Mouse (Mus musculus) heart, adult 2 months (tissue): ENCODE results near the gene Synpo2l. TPM values are rescaled to one million over a fixed set of nuclear protein-coding genes. Genes with fewer than 3 reads are reported as not detected.

ENCODE experiments used
- DNase-seq, 2 experiments: peaks; one replicate each; pipeline ENCODE4 v3.0.0; 2021
- H3K27ac ChIP-seq: fragments of 200-600 bp; 2 replicates; pipeline ENCODE4 v1.8.1; 2022
- H3K27me3 ChIP-seq: fragments of 200-500 bp; 2 replicates; pipeline ENCODE4 v1.6.1; 2012; ENCODE audit warnings: mild to moderate bottlenecking, low read length, inconsistent platforms, mixed read lengths; ENCODE audit not compliant: control insufficient read depth, insufficient read depth
- H3K36me3 ChIP-seq: fragments of 200-500 bp; 2 replicates; pipeline ENCODE4 v1.6.1; 2012; ENCODE audit warnings: low read length, inconsistent platforms; ENCODE audit not compliant: control insufficient read depth, insufficient read depth
- H3K4me1 ChIP-seq: fragments of 200-500 bp; 2 replicates; pipeline ENCODE4 v1.6.1; 2011; ENCODE audit warnings: low read length; ENCODE audit not compliant: control insufficient read depth, insufficient read depth
- H3K4me3 ChIP-seq: fragments of 200-600 bp; 2 replicates; pipeline ENCODE4 v1.8.1; 2022
- H3K79me2 ChIP-seq: fragments of 200-500 bp; replicated peaks from 2 replicates; pipeline ENCODE4 v1.6.1; 2012; ENCODE audit warnings: mild to moderate bottlenecking, inconsistent platforms, low read length, moderate library complexity, mixed read lengths; ENCODE audit not compliant: control insufficient read depth, insufficient read depth
- H3K9ac ChIP-seq: fragments of 200-500 bp; 2 replicates; pipeline ENCODE4 v1.6.1; 2012; ENCODE audit warnings: low read depth, mild to moderate bottlenecking, control low read depth, inconsistent platforms, low read length, mixed read lengths
- CTCF ChIP-seq: fragments of 200-600 bp; IDR thresholded peaks from 2 replicates; pipeline ENCODE4 v1.8.1; 2022; ENCODE audit warnings: antibody characterized with exemption, mild to moderate bottlenecking, moderate library complexity
- EP300 ChIP-seq: fragments of 200-500 bp; IDR thresholded peaks from 2 replicates; pipeline ENCODE4 v1.6.1; 2011; ENCODE audit warnings: low read depth, low read length, control low read depth; ENCODE audit not compliant: insufficient read depth
- POLR2A ChIP-seq: fragments of 200-500 bp; IDR thresholded peaks from 2 replicates; pipeline ENCODE4 v1.6.1; 2011; ENCODE audit warnings: mild to moderate bottlenecking, low read depth, low read length, control low read depth; ENCODE audit not compliant: insufficient read depth
- WGBS: fragments of 180-500 bp; shearing (Covaris S2); methylation state at CpG from one replicate; pipeline ENCODE4 v1.1.7; 2018; 5-methylcytosine and 5-hydroxymethylcytosine counted together
- intact Hi-C: fragments of 180-260 bp; cut with DNase I; formaldehyde crosslinking; loops from one replicate; pipeline ENCODE4 v1.15.1; 2025
- polyA plus RNA-seq: library from polyadenylated mRNA; depleted of rRNA; stranded (reverse); fragments of >200 nt; gene quantifications from 2 replicates; pipeline ENCODE4 v1.2.3, GENCODE M21; 2012
- total RNA-seq, 2 experiments: library from RNA; stranded (reverse); gene quantifications; 2 replicates each; pipeline ENCODE4 v1.2.3; 2021

Gene Synpo2l
- total and polyA plus RNA-seq, 3 experiments: 63.4 to 126 (median 96.8) TPM

DNA sequence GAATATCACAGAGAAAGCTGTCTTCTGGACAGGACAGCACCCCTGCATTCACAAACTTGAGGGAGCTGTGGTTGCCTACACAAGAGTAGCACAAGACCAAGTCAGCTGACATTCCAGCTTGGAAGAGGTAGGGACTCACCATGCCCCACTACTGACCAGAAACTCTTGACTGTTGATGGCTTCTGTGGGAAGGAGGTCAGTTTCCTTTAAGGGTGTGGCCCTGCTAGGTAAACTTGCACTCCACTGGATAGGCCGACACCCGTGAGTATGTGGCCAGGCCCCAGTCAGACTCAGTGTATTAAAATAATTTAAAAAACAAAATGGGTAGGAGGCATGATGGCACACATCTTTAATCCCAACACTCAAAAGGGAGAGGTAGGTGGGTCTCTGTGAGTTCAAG, 32.6 kb downstream of the Synpo2l start:
- intact Hi-C loops: no loop called here
- no peak for TF ChIP-seq CTCF
- TF ChIP-seq POLR2A: no peak
- TF ChIP-seq EP300: no peak
- Histone ChIP-seq H3K27ac (no peak overlapping the region), H3K4me3 (no peak overlapping the region), H3K9ac (no peak overlapping the region), H3K36me3 (no peaks in the 10 kb centered on the region), H3K79me2 (no peaks in the 10 kb centered on the region), H3K4me1 (no peaks in the 10 kb centered on the region; the same call in 1 of the 2 replicates), H3K27me3 (no peaks in the 10 kb centered on the region)
- no peak for DNase-seq
- WGBS: 77% methylated on average over 2 of the region's 2 CpGs

DNA sequence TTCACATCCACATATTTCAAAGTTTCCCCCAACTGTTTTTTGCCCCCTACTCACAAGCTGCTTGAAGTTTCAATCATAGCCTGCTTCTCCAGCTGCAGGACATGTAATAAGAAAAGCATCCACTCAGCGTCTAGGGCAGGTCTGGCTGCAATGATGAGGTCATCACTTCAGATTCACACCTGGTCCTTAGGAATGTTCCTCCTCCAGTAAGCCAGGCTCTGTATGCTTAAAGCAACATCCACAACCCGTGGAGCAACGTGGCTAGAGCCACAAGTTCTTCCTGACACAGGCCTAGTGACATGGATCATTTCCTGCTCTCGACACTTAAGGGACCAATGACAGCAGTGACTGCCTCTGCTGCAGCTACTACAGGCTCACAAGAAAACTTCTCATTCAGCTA, 36.9 kb downstream of the Synpo2l start:
- no peak overlapping the region for H3K4me3 ChIP-seq
- no peak for TF ChIP-seq EP300
- TF ChIP-seq CTCF: no peak
- TF ChIP-seq POLR2A: no peak
- H3K27me3 ChIP-seq: no peaks in the 10 kb centered on the region
- no peaks in the 10 kb centered on the region for H3K36me3 ChIP-seq
- no peaks in the 10 kb centered on the region for H3K79me2 ChIP-seq
- H3K4me1 ChIP-seq: no peaks in the 10 kb centered on the region
- H3K27ac ChIP-seq: no peak overlapping the region
- 28% methylated on average over 4 of the region's 4 CpGs for WGBS
- no peak overlapping the region for H3K9ac ChIP-seq
- intact Hi-C loops: no loop called here
- DNase-seq: no peak

- H3K9ac ChIP-seq: no peak overlapping the region
- no peak overlapping the region for H3K27ac ChIP-seq
- no peaks in the 10 kb centered on the region for H3K27me3 ChIP-seq
- H3K79me2 ChIP-seq: no peaks in the 10 kb centered on the region
- H3K4me3 ChIP-seq: no peak overlapping the region
- intact Hi-C loops: no loop called here
- TF ChIP-seq CTCF (no peak), POLR2A (no peak), EP300 (no peak)
- no peaks in the 10 kb centered on the region for H3K36me3 ChIP-seq
- 81% methylated on average over 3 of the region's 3 CpGs for WGBS
- H3K4me1 ChIP-seq: peaks cover 1% of the 10 kb centered on the region; the same call in 1 of the 2 replicates
- DNase-seq: no peak
These were observed 41.2 kb downstream of the Synpo2l start for GRCm38 (mm10) chr14:20626971-20627370.

- no peak for TF ChIP-seq CTCF
- no peak for TF ChIP-seq EP300
- TF ChIP-seq POLR2A: no peak
- Histone ChIP-seq H3K9ac (no peak overlapping the region), H3K79me2 (no peaks in the 10 kb centered on the region), H3K27me3 (no peaks in the 10 kb centered on the region), H3K4me3 (no peak overlapping the region), H3K4me1 (peaks cover 1% of the 10 kb centered on the region; the same call in 1 of the 2 replicates), H3K36me3 (no peaks in the 10 kb centered on the region), H3K27ac (no peak overlapping the region)
- intact Hi-C loops: no loop called here
- DNase-seq: no peak
- WGBS: 48% methylated on average over 2 of the region's 2 CpGs
These were observed 41.7 kb downstream of the Synpo2l start for GRCm38 (mm10) chr14:20626447-20626846.

DNA sequence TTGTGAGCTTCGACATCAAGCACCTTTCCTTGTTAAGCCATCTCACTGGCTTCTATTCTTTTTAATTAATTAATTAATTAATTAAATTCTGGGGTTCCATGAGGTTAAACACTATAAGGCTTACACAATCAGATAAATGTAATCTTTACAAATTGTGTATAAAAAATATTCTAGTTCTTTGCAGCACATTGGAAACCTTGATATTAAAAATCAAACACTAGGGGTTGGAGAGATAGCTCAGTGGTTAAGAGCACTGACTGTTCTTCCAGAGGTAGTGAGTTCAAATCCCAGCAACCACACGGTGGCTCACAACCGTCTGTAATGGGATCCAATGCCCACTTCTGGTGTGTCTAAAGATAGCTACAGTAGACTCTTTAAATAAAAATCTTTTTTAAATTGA, 45.2 kb downstream of the Synpo2l start:
- intact Hi-C loops: no loop called here

DNA sequence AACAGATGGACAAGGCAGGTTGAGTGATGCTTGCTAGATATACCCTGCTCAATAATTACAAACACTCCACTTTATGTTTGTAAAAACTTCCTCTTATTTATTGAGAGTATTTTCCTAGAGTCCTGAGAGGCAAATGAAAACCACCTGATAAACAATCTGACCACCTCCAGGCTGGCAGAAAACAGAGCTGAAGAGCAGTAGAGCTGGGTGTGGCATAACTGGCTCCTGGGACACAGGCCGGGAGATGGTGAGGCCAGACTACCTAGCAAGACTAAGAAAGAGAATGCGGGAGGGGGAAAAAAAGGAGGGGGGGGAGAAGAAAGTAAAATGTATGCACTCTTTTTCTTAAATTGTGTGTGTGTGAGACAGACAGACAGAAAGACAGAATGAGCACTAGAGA, 45.7 kb downstream of the Synpo2l start:
- Histone ChIP-seq H3K79me2 (no peaks in the 10 kb centered on the region; the same call in 1 of the 2 replicates), H3K9ac (no peak overlapping the region), H3K27ac (no peak overlapping the region), H3K4me1 (peaks cover 1% of the 10 kb centered on the region; the same call in 1 of the 2 replicates), H3K4me3 (no peak overlapping the region), H3K36me3 (no peaks in the 10 kb centered on the region), H3K27me3 (no peaks in the 10 kb centered on the region)
- TF ChIP-seq POLR2A: no peak
- no peak for TF ChIP-seq CTCF
- no peak for TF ChIP-seq EP300
- no peak for DNase-seq
- intact Hi-C loops: no loop called here
- 92% methylated on average over 2 of the region's 2 CpGs for WGBS

More for the DNA sequence above, 45.2 kb downstream of the Synpo2l start:
- H3K27me3 ChIP-seq: no peaks in the 10 kb centered on the region
- peaks cover 1% of the 10 kb centered on the region; the same call in 1 of the 2 replicates for H3K4me1 ChIP-seq
- no peaks in the 10 kb centered on the region; the same call in 1 of the 2 replicates for H3K79me2 ChIP-seq
- WGBS: 89% methylated on average over 3 of the region's 3 CpGs
- DNase-seq: no peak
- no peaks in the 10 kb centered on the region for H3K36me3 ChIP-seq
- TF ChIP-seq CTCF (no peak), EP300 (no peak), POLR2A (no peak)
- no peak overlapping the region for H3K4me3 ChIP-seq
- no peak overlapping the region for H3K27ac ChIP-seq
- no peak overlapping the region for H3K9ac ChIP-seq
